Mouse (Mus musculus) stomach, embryonic 14.5 days (tissue): Measurements from ENCODE around the gene Kdm4d. TPM values are rescaled to one million over a fixed set of nuclear protein-coding genes. Genes with fewer than 3 reads are reported as not detected.

Experiments used
- ATAC-seq: fragments of 200-750 bp; cut with Nextera tagmentation; 2 replicates; pipeline ENCODE4 v1.8.0; 2017; ENCODE audit warnings: low read depth, moderate TSS enrichment; ENCODE audit not compliant: insufficient number of reproducible peaks, insufficient read depth, low FRiP score
- H3K27ac ChIP-seq: fragments of 300-500 bp; sonication (generic); 2 replicates; pipeline ENCODE4 v1.5.1; 2014; ENCODE audit warnings: mild to moderate bottlenecking, low read length, moderate library complexity, mixed read lengths
- H3K27me3 ChIP-seq: fragments of 300-500 bp; sonication (generic); 2 replicates; pipeline ENCODE4 v1.6.1; 2014; ENCODE audit warnings: low read length, control low read depth, mixed read lengths; ENCODE audit not compliant: control insufficient read depth, insufficient read depth
- H3K36me3 ChIP-seq: fragments of 300-500 bp; sonication (generic); 2 replicates; pipeline ENCODE4 v1.6.1; 2014; ENCODE audit warnings: mild to moderate bottlenecking, control low read depth, low read length, moderate library complexity, mixed read lengths; ENCODE audit not compliant: control insufficient read depth, insufficient read depth
- H3K4me1 ChIP-seq: fragments of 300-500 bp; sonication (generic); 2 replicates; pipeline ENCODE4 v1.6.1; 2014; ENCODE audit warnings: low read length, control low read depth, mixed read lengths; ENCODE audit not compliant: control insufficient read depth, insufficient read depth
- H3K4me2 ChIP-seq: fragments of 300-500 bp; sonication (generic); replicated peaks from 2 replicates; pipeline ENCODE4 v1.6.1; 2014; ENCODE audit warnings: low read depth, low read length, control low read depth
- H3K4me3 ChIP-seq: fragments of 300-500 bp; sonication (generic); 2 replicates; pipeline ENCODE4 v1.5.1; 2014; ENCODE audit warnings: low read depth, low read length, control low read depth
- H3K9ac ChIP-seq: fragments of 300-500 bp; sonication (generic); replicated peaks from 2 replicates; pipeline ENCODE4 v1.6.1; 2014; ENCODE audit warnings: low read depth, mild to moderate bottlenecking, control low read depth, low read length, moderate library complexity, mixed read lengths
- H3K9me3 ChIP-seq: fragments of 300-500 bp; sonication (generic); 2 replicates; pipeline ENCODE4 v1.6.1; 2016; ENCODE audit warnings: low read depth, low read length, control low read depth; ENCODE audit not compliant: control insufficient read depth
- WGBS: fragments of 180-500 bp; shearing (Covaris S2); extraction: QIAGEN DNeasy Blood & Tissue Kit; methylation state at CpG from one replicate; pipeline ENCODE4 v1.1.7; 2014; 5-methylcytosine and 5-hydroxymethylcytosine counted together
- polyA plus RNA-seq: library from polyadenylated mRNA; unstranded; fragments of >200 nt; fragmentation: Nextera tagmentation; extraction: Ambion mirVana; gene quantifications from 2 replicates; pipeline ENCODE4 v1.2.1, GENCODE M21; 2014

The Kdm4d gene
- polyA plus RNA-seq: 0.38 and 0.48 TPM in 2 replicates

DNA sequence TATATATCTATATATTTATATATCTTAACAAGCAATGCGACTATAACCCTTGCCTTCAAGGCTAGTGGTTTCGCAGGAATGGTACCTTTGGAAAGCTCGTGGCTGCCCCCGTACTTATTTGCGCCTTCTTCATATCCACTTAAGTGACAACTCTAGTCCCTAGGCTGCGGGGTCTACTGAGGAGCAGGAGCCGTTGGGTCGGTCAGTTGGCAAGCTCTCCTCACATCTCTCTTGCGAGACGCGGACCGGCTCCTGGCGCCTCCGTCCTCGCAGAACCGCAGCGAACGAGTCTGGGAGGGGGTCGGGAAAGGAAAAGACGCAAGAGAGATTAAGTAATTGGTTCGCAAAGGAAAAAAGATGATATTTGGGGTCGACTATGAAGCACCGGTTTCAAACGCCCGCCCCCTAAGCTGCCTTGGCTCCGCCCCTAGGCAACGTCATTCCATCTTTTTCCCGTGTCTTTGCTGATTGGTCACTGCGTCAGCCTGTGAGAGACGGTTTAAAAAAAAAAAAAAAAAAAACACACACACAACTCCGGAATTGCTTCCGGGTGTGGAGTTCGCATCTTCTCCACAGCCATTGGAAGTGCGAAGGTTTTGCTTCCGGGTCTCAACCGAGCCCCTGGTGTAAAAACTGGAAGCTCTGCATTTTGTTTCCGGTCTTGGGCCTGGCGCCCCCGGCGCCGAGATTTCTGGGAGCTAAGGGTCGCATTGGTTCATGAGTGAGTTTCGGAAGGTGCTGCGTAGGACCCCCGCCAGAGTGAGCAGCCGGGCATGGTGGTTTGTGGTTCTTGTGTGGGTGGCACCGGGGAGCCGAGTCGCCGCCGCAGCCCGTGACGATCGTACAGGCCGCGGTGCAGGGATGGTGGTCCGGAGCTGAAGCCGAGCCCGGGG, at the start of gene Kdm4d, which contains the start of gene Cwc15:
Gene Kdm4d, minus strand, starts transcription at position 460 of the 893 bp plus-strand sequence.
Gene Cwc15, plus strand, starts transcription at position 595 of the 893 bp plus-strand sequence.
- peak; percentile 99 for ATAC-seq
- H3K27me3 ChIP-seq: no peaks in the 10 kb centered on the region
- under 1% methylated on average over 59 of the region's 59 CpGs for WGBS
- H3K36me3 ChIP-seq: peaks cover 29% of the 10 kb centered on the region
- no peaks in the 10 kb centered on the region for H3K9me3 ChIP-seq
- no peaks in the 10 kb centered on the region for H3K4me1 ChIP-seq
- H3K4me2 ChIP-seq: peak within 1 kb of the TSS; percentile 73
- H3K27ac ChIP-seq: peak within 1 kb of the TSS; percentile 45; the same call in 1 of the 2 replicates
- H3K9ac ChIP-seq: peak within 1 kb of the TSS; percentile 76
- H3K4me3 ChIP-seq: peak within 1 kb of the TSS; percentile 76

GRCm38 (mm10) chr9:14548366-14548761, 48.1 kb upstream of the Kdm4d start:
- 74% methylated on average over 11 of the region's 11 CpGs for whole genome bisulfite sequencing
- Histone ChIP-seq H3K4me3 (no peak overlapping the region), H3K36me3 (peaks cover 69% of the 10 kb centered on the region), H3K4me1 (no peaks in the 10 kb centered on the region), H3K4me2 (no peak overlapping the region), H3K9ac (no peak overlapping the region), H3K27ac (no peak overlapping the region), H3K9me3 (no peaks in the 10 kb centered on the region), H3K27me3 (no peaks in the 10 kb centered on the region)
- ATAC-seq: peak; percentile 24; the same call in 1 of the 2 replicates

GRCm38 (mm10) chr9:14547584-14548365, 47.5 kb upstream of the Kdm4d start:
- Histone ChIP-seq H3K27ac (no peak overlapping the region), H3K36me3 (peaks cover 69% of the 10 kb centered on the region)
- ATAC-seq: no peak

DNA sequence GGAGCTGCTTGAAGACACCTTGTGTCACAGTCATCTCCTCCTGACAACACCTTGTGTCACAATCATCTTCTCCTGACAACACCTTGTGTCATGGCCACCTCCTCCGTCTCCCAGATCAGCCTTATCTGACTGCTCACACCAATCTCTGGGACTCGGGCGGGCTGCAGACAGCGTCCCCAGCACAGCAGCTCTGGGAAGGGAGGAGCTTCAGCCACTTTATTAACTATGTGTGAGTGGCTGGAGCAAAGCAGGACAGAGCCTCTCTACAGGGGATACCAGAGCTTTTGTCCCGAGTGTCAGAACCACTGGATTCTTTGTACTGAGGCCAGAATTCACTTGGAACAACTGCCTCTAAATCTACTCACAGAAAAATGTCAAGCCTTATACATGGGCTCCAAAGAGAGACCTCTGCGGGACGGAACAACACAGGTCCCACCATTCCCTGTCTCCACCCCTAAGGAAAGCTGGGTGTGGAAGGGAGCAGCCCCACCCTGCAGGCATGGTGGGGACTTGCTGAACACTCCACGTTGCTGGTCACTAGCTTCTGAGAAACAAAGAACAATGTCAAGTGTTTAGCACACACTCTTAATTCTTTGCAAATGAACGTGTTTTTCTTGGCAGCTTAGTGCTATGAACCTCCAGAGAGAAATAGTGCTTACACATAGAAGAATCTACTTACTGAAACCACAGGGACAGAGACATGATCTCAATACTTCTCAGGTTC, 43.9 kb upstream of the Kdm4d start:
- no peak for ATAC-seq
- no peaks in the 10 kb centered on the region for H3K27me3 ChIP-seq

More at GRCm38 (mm10) chr9:14547584-14548365, 47.5 kb upstream of the Kdm4d start:
- Histone ChIP-seq H3K27me3 (no peaks in the 10 kb centered on the region), H3K9me3 (no peaks in the 10 kb centered on the region), H3K4me1 (no peaks in the 10 kb centered on the region), H3K4me3 (no peak overlapping the region), H3K9ac (no peak overlapping the region), H3K4me2 (no peak overlapping the region)
- 56% methylated on average over 12 of the region's 12 CpGs for WGBS

GRCm38 (mm10) chr9:14534833-14535456, 34.7 kb upstream of the Kdm4d start:
- Histone ChIP-seq H3K9ac (no peak overlapping the region), H3K9me3 (no peaks in the 10 kb centered on the region), H3K4me1 (no peaks in the 10 kb centered on the region), H3K4me3 (no peak overlapping the region), H3K36me3 (no peaks in the 10 kb centered on the region), H3K4me2 (no peak overlapping the region), H3K27me3 (no peaks in the 10 kb centered on the region), H3K27ac (no peak overlapping the region)
- 77% methylated on average over 9 of the region's 9 CpGs for WGBS
- ATAC-seq: no peak

More for the DNA sequence above, 43.9 kb upstream of the Kdm4d start:
- Histone ChIP-seq H3K4me2 (no peak overlapping the region), H3K27ac (no peak overlapping the region), H3K4me1 (no peaks in the 10 kb centered on the region), H3K36me3 (peaks cover 52% of the 10 kb centered on the region), H3K9me3 (no peaks in the 10 kb centered on the region), H3K4me3 (no peak overlapping the region), H3K9ac (no peak overlapping the region)
- 70% methylated on average over 9 of the region's 9 CpGs for WGBS

GRCm38 (mm10) chr9:14533659-14534058, 33.4 kb upstream of the Kdm4d start:
- H3K9me3 ChIP-seq: no peaks in the 10 kb centered on the region
- ATAC-seq: no peak
- 82% methylated on average over 2 of the region's 2 CpGs for WGBS
- H3K9ac ChIP-seq: no peak overlapping the region
- no peak overlapping the region for H3K27ac ChIP-seq
- H3K4me1 ChIP-seq: no peaks in the 10 kb centered on the region
- no peaks in the 10 kb centered on the region for H3K27me3 ChIP-seq
- no peaks in the 10 kb centered on the region for H3K36me3 ChIP-seq
- no peak overlapping the region for H3K4me3 ChIP-seq
- H3K4me2 ChIP-seq: no peak overlapping the region

GRCm38 (mm10) chr9:14532283-14532682, 32.0 kb upstream of the Kdm4d start:
- Histone ChIP-seq H3K9ac (no peak overlapping the region), H3K27ac (no peak overlapping the region), H3K4me3 (no peak overlapping the region), H3K36me3 (no peaks in the 10 kb centered on the region), H3K9me3 (no peaks in the 10 kb centered on the region), H3K27me3 (no peaks in the 10 kb centered on the region), H3K4me1 (no peaks in the 10 kb centered on the region), H3K4me2 (no peak overlapping the region)
- ATAC-seq: no peak
- 64% methylated on average over 3 of the region's 3 CpGs for WGBS
